Mouse (Mus musculus): Measurements from ENCODE around the gene Fam71f2. TPM values are rescaled to one million over a fixed set of nuclear protein-coding genes. Genes with fewer than 3 reads are reported as not detected.

The Fam71f2 gene
- total and polyA plus RNA-seq, 2 experiments from 2014 or later, result 0.18 TPM; not detected in 1

- Histone ChIP-seq H3K9ac (replicated peaks; ENCODE audit: low read depth, low read length) (no peak overlapping the region), H3K4me3 (ENCODE audit: low read depth, low read length) (no peak overlapping the region), H3K36me3 (replicated peaks; ENCODE audit: control insufficient read depth, insufficient read depth, low read length) (no peaks in the 10 kb centered on the region), H3K9me3 (replicated peaks; ENCODE audit: control insufficient read depth, low read length) (no peaks in the 10 kb centered on the region), H3K4me2 (ENCODE audit: low read depth, low read length) (no peak overlapping the region), H3K27ac (ENCODE audit: low read depth) (no peak overlapping the region), H3K27me3 (ENCODE audit: control insufficient read depth, insufficient read depth, low read length) (no peaks in the 10 kb centered on the region), H3K4me1 (ENCODE audit: control insufficient read depth, insufficient read depth) (peaks cover 9% of the 10 kb centered on the region; the same call in 1 of the 2 replicates)
- DNase-seq (ENCODE audit: low spot score), result no peak
- 53% methylated on average over 4 of the region's 4 CpGs for WGBS
- no peak for TF ChIP-seq EP300 (IDR thresholded peaks at IDR 0.05; ENCODE audit: low read depth)
- no peak for TF ChIP-seq CTCF (IDR thresholded peaks at IDR 0.05; ENCODE audit: low read depth)
- no peak for ATAC-seq (ENCODE audit: insufficient read depth, low read depth)
Observed at GRCm38 (mm10) chr6:29266936-29267335, 12.5 kb upstream of the Fam71f2 start.

GRCm38 (mm10) chr6:29269006-29269668 is 10.3 kb upstream of the Fam71f2 start:
- H3K27ac ChIP-seq (ENCODE audit: low read depth), result no peak overlapping the region
- H3K9me3 ChIP-seq (replicated peaks; ENCODE audit: control insufficient read depth, low read length), result no peaks in the 10 kb centered on the region
- H3K4me3 ChIP-seq (ENCODE audit: low read depth, low read length), result no peak overlapping the region
- no peaks in the 10 kb centered on the region for H3K27me3 ChIP-seq (ENCODE audit: control insufficient read depth, insufficient read depth, low read length)
- 56% methylated on average over 6 of the region's 6 CpGs for WGBS
- DNase-seq (ENCODE audit: low spot score), result no peak
- no peaks in the 10 kb centered on the region for H3K36me3 ChIP-seq (replicated peaks; ENCODE audit: control insufficient read depth, insufficient read depth, low read length)
- H3K4me1 ChIP-seq (ENCODE audit: control insufficient read depth, insufficient read depth), result peaks cover 23% of the 10 kb centered on the region; the same call in 1 of the 2 replicates
- no peak for TF ChIP-seq EP300 (IDR thresholded peaks at IDR 0.05; ENCODE audit: low read depth)
- no peak for TF ChIP-seq CTCF (IDR thresholded peaks at IDR 0.05; ENCODE audit: low read depth)
- H3K4me2 ChIP-seq (ENCODE audit: low read depth, low read length), result no peak overlapping the region
- H3K9ac ChIP-seq (replicated peaks; ENCODE audit: low read depth, low read length), result no peak overlapping the region
- ATAC-seq (ENCODE audit: insufficient read depth, low read depth), result no peak

- WGBS, result 4% methylated on average over 8 of the region's 8 CpGs
- Histone ChIP-seq H3K4me3 (ENCODE audit: low read depth, low read length) (peak overlapping the region; percentile 20), H3K4me2 (ENCODE audit: low read depth, low read length) (peak overlapping the region; percentile 52), H3K36me3 (replicated peaks; ENCODE audit: control insufficient read depth, insufficient read depth, low read length) (peaks cover 14% of the 10 kb centered on the region; the same call in 1 of the 2 replicates), H3K27me3 (ENCODE audit: control insufficient read depth, insufficient read depth, low read length) (no peaks in the 10 kb centered on the region), H3K9ac (replicated peaks; ENCODE audit: low read depth, low read length) (0 out of 2 replicates have a peak overlapping the region, but pooled peaks have one; percentile 5), H3K27ac (ENCODE audit: low read depth) (no peak overlapping the region), H3K4me1 (ENCODE audit: control insufficient read depth, insufficient read depth) (peaks cover 23% of the 10 kb centered on the region; the same call in 1 of the 2 replicates), H3K9me3 (replicated peaks; ENCODE audit: control insufficient read depth, low read length) (no peaks in the 10 kb centered on the region)
- DNase-seq (ENCODE audit: low spot score) (peak; percentile 68), ATAC-seq (ENCODE audit: insufficient read depth, low read depth) (no peak)
- TF ChIP-seq EP300 (IDR thresholded peaks at IDR 0.05; ENCODE audit: low read depth) (peak; percentile 60; the same call in 1 of the 2 replicates), CTCF (IDR thresholded peaks at IDR 0.05; ENCODE audit: low read depth) (no peak)
Observed at GRCm38 (mm10) chr6:29270961-29271360, 8.4 kb upstream of the Fam71f2 start.

GRCm38 (mm10) chr6:29272312-29273072 is 6.9 kb upstream of the Fam71f2 start, which contains the start of gene Hilpda:
Hilpda (plus strand) TSS chr6:29272488.
- peak; percentile 98 for ATAC-seq (ENCODE audit: insufficient read depth, low read depth)
- TF ChIP-seq CTCF (IDR thresholded peaks at IDR 0.05; ENCODE audit: low read depth) (no peak), EP300 (IDR thresholded peaks at IDR 0.05; ENCODE audit: low read depth) (no peak)
- under 1% methylated on average over 46 of the region's 46 CpGs for WGBS

GRCm38 (mm10) chr6:29276746-29277145 is 2.6 kb upstream of the Fam71f2 start:
- 95% methylated on average over 5 of the region's 5 CpGs for WGBS
- Histone ChIP-seq H3K9ac (replicated peaks; ENCODE audit: low read depth, low read length) (no peak overlapping the region), H3K27ac (ENCODE audit: low read depth) (no peak overlapping the region), H3K4me2 (ENCODE audit: low read depth, low read length) (no peak overlapping the region), H3K4me3 (ENCODE audit: low read depth, low read length) (no peak overlapping the region), H3K4me1 (ENCODE audit: control insufficient read depth, insufficient read depth) (peaks cover 14% of the 10 kb centered on the region; the same call in 1 of the 2 replicates), H3K27me3 (ENCODE audit: control insufficient read depth, insufficient read depth, low read length) (no peaks in the 10 kb centered on the region), H3K9me3 (replicated peaks; ENCODE audit: control insufficient read depth, low read length) (no peaks in the 10 kb centered on the region), H3K36me3 (replicated peaks; ENCODE audit: control insufficient read depth, insufficient read depth, low read length) (peaks cover 14% of the 10 kb centered on the region; the same call in 1 of the 2 replicates)
- ATAC-seq (ENCODE audit: insufficient read depth, low read depth) (no peak), DNase-seq (ENCODE audit: low spot score) (no peak)
- TF ChIP-seq CTCF (IDR thresholded peaks at IDR 0.05; ENCODE audit: low read depth), result no peak
- no peak for TF ChIP-seq EP300 (IDR thresholded peaks at IDR 0.05; ENCODE audit: low read depth)

More at GRCm38 (mm10) chr6:29272312-29273072, 6.9 kb upstream of the Fam71f2 start, which contains the start of gene Hilpda:
- Histone ChIP-seq H3K36me3 (replicated peaks; ENCODE audit: control insufficient read depth, insufficient read depth, low read length) (peaks cover 14% of the 10 kb centered on the region; the same call in 1 of the 2 replicates), H3K4me2 (ENCODE audit: low read depth, low read length) (peak within 1 kb of the TSS; percentile 68), H3K27ac (ENCODE audit: low read depth) (peak within 1 kb of the TSS; percentile 87), H3K4me1 (ENCODE audit: control insufficient read depth, insufficient read depth) (peaks cover 23% of the 10 kb centered on the region; the same call in 1 of the 2 replicates), H3K4me3 (ENCODE audit: low read depth, low read length) (peak within 1 kb of the TSS; percentile 66), H3K9ac (replicated peaks; ENCODE audit: low read depth, low read length) (peak within 1 kb of the TSS; percentile 74), H3K27me3 (ENCODE audit: control insufficient read depth, insufficient read depth, low read length) (no peaks in the 10 kb centered on the region), H3K9me3 (replicated peaks; ENCODE audit: control insufficient read depth, low read length) (no peaks in the 10 kb centered on the region)
- peak; percentile 92 for DNase-seq (ENCODE audit: low spot score)
